19 mouse cellular contexts compared by ENCODE assay signal in the genomic region with DNA sequence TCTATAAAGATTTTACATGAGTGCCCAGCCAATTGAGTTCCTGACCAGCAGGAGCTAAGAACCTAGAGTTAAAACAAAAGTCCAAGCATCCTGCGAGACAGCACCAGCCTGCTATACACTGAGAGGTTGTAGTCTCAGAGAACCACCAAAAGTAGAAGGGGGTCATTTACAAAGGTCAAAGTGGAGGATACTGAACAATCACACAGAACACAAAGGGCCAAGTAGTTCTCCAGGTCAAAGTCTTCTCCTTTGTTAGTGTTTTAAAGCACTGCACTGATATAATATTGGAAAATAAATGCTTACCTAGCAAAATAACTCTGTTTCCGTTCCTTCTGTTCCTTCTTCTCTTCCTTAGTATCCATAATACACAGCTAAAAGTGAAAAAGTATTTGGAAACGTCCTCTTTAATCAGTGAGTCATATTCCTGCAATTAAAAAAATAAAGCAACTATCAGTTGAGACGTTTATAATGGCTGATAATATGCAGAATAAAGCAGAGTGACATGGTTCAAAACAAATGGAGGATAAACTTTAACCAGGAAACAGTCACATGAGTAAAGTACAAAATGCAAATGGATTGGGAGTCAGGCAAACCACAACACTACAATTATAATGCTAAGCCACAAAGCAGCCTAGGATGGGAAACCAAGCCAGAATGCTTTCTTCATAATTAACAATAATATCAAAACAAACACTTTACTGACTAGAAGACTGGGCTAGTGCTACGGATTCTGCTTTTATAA. TPM values are rescaled to one million over a fixed set of nuclear protein-coding genes. Genes with fewer than 3 reads are reported as not detected.
DNase-seq lines count a peak whose midpoint lies in the region; TF ChIP-seq lines count a peak whose summit lies in the region.
"Had no signal": no experiment of that assay in that cellular context is flagged by ENCODE, and none has a peak within 500 bp of the region (broad histone marks: within the 10 kb centered on the region; RNA-seq: fewer than 3 reads in every experiment).

No protein-coding gene starts in this region.

- 41% methylated on average over 5 of the region's 5 CpGs for WGBS in kidney, adult 2 months
- WGBS in small intestine, adult 2 months, result 39% methylated on average over 5 of the region's 5 CpGs

- H3K4me1 ChIP-seq in kidney, adult 2 months (ENCODE audit: control insufficient read depth, insufficient read depth, low read length), result peaks cover 15% of the 10 kb centered on the region
- peaks cover 22% of the 10 kb centered on the region for H3K4me1 ChIP-seq in brown adipose tissue, adult 24 weeks (ENCODE audit: control insufficient read depth, insufficient read depth, insufficient read length, low read length)
- H3K4me1 ChIP-seq in small intestine, adult 2 months (ENCODE audit: control insufficient read depth, insufficient read depth, insufficient read length, low read length), result peaks cover 6% of the 10 kb centered on the region; the same call in 1 of the 2 replicates
- H3K4me1 ChIP-seq: forebrain, embryonic 12.5 days; heart, embryonic 15.5 days had no signal

- H3K27me3 ChIP-seq in kidney, adult 2 months (replicated peaks; ENCODE audit: control insufficient read depth, insufficient read depth, low read length), result no peaks in the 10 kb centered on the region
- H3K27me3 ChIP-seq in small intestine, adult 2 months (ENCODE audit: control insufficient read depth, insufficient read depth, low read length), result no peaks in the 10 kb centered on the region
- H3K27me3 ChIP-seq: embryonic facial prominence, embryonic 13.5 days; forebrain, embryonic 12.5 days; heart, embryonic 15.5 days; hindbrain, embryonic 13.5 days had no signal

- H3K4me3 ChIP-seq in kidney, adult 2 months (ENCODE audit: insufficient read depth, low read depth, low read length), result peak overlapping the region; percentile 90
- H3K4me3 ChIP-seq in brown adipose tissue, adult 24 weeks (ENCODE audit: insufficient read depth, low read depth, low read length), result no peak overlapping the region
- H3K4me3 ChIP-seq in small intestine, adult 2 months (ENCODE audit: low read depth, low read length), result no peak overlapping the region
- H3K4me3 ChIP-seq: embryonic facial prominence, embryonic 13.5 days; forebrain, embryonic 12.5 days; heart, adult 2 months; heart, embryonic 15.5 days; hindbrain, embryonic 13.5 days had no signal

- TF ChIP-seq POLR2A in kidney, adult 2 months (IDR thresholded peaks at IDR 0.05; ENCODE audit: low read depth, low read length), result no peak
- no peak for TF ChIP-seq POLR2A in small intestine, adult 2 months (IDR thresholded peaks at IDR 0.05; ENCODE audit: low read depth, low read length)

- peaks cover 2% of the 10 kb centered on the region; the same call in 1 of the 2 replicates for H3K36me3 ChIP-seq in kidney, adult 2 months (ENCODE audit: control insufficient read depth, insufficient read depth, low read length)
- H3K36me3 ChIP-seq in small intestine, adult 2 months (ENCODE audit: control insufficient read depth, insufficient read depth, low read length), result no peaks in the 10 kb centered on the region
- H3K36me3 ChIP-seq: embryonic facial prominence, embryonic 13.5 days; forebrain, embryonic 12.5 days; heart, embryonic 15.5 days; hindbrain, embryonic 13.5 days had no signal

- DNase-seq in kidney, adult 2 months, result peak; percentile 83
- no peak for DNase-seq in kidney, adult 18-20 months
- DNase-seq in Muller cell, postnatal 12 days (ENCODE audit: inconsistent ontology term), result peak; percentile 47
- DNase-seq in cerebellum, postnatal 10 days, result no peak
- no peak for DNase-seq in urinary bladder, postnatal 14 days (ENCODE audit: low spot score)
- DNase-seq: adrenal gland, postnatal 10 days; B cell, adult 2 months; cerebellum, adult 9-10 months; cerebellum, postnatal 36 days; gastrocnemius, postnatal 10 days; heart, adult 2 months; heart, postnatal 14 days had no signal

- peak overlapping the region; percentile 93 for H3K27ac ChIP-seq in kidney, adult 2 months (ENCODE audit: insufficient read depth, low read depth, low read length)
- H3K27ac ChIP-seq in brown adipose tissue, adult 24 weeks (replicated peaks; ENCODE audit: low read depth, low read length), result peak overlapping the region; percentile 60
- peak overlapping the region; percentile 69 for H3K27ac ChIP-seq in small intestine, adult 2 months (ENCODE audit: insufficient read depth, low read depth, low read length)
- H3K27ac ChIP-seq: embryonic facial prominence, embryonic 13.5 days; forebrain, embryonic 12.5 days; heart, adult 2 months; heart, embryonic 15.5 days; hindbrain, postnatal 0 days had no signal

- no peak for TF ChIP-seq CTCF in kidney, adult 2 months (conservative IDR thresholded peaks at IDR 0.05; ENCODE audit: insufficient read depth, insufficient read length, low read depth, low read length)
- no peak for TF ChIP-seq CTCF in small intestine, adult 2 months (IDR thresholded peaks at IDR 0.05; ENCODE audit: extremely low read depth, insufficient read length, insufficient replicate concordance, low read depth, low read length)

RNA-seq across cellular contexts. Expression of gene Ncoa7, which starts 31.5 kb away (rescaled TPM):
- polyA plus RNA-seq in kidney, adult 2 months (2012; rRNA removed), result 14.4 and 18.6 TPM in 2 replicates
- 11.1 and 20.7 TPM in 2 replicates for polyA plus RNA-seq in brown adipose tissue, adult 24 weeks (2012; ENCODE audit: insufficient read depth, insufficient read length, missing spikeins)
- 1.2 and 2.4 TPM in 2 replicates for polyA plus RNA-seq in small intestine, adult 2 months (2012; rRNA removed)

Comparison
In these comparisons a context has a peak if more than half of its experiments do, and no peak if none do; other contexts are left out.
1. DNase-seq: peak in kidney, adult 2 months (single experiment) and Muller cell, postnatal 12 days (single experiment); none in kidney, adult 18-20 months (single experiment), cerebellum, postnatal 10 days (0 of 2) and urinary bladder, postnatal 14 days (single experiment).
2. Peak in every context shown above with its lines, with median percentiles within 50 percentile points of each other: H3K27ac ChIP-seq.